Mouse (Mus musculus): Measurements from ENCODE around the gene Olfr157. TPM values are rescaled to one million over a fixed set of nuclear protein-coding genes. Genes with fewer than 3 reads are reported as not detected.
A peak's percentile ranks its signal among the peaks of the same experiment; 100 is the strongest.
"Not testable (repeated sequence)": the region's sequence is repeated elsewhere in the genome, so short reads cannot be mapped to it uniquely, and the experiment has no call there.

Gene Olfr157
- total RNA-seq, 1 experiment: 0.09 TPM

DNA sequence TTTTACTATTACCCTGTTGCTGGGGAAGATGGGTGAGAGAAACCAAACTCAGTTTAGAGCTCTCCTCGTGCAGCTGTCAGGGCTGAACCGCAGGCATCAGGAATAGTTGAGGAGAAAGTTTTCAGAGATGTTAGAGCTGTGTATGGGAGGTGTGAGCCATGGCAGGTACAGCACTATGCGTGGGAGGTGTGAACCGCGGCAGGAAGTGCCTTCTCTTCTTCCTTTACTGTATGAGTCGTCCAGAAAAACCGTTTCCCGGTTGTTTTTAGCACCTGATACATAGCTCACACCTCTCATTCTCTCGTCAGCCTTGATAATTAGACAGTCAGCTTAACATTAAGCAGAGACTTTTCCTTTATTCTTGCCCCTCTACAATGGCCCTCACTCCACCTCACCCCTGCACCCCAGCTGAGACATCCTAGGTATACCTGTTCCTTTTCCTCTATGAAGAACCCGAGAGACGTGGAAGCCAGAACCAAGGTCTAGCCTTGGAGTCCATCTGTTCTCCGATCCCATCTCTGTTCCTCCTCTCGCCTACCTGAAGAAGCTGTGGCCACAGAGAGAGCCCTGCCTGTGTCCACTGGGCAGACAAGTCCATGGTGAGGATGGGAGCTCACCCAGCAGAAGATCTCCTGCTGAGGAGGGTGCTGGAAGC lies 17.0 kb downstream of the Olfr157 start:
- H3K4me1 ChIP-seq (ENCODE audit: control insufficient read depth in 2 of 2, insufficient read depth in 2 of 2, low read length in 2 of 2, poor library complexity in 1 of 2): peaks cover 0 to 8% of the 10 kb centered on the region in 2 experiments; a peak in 1 of 4 replicates
- H3K9me3 ChIP-seq (ENCODE audit: control insufficient read depth, insufficient read depth, low read depth, low read length): no peaks in the 10 kb centered on the region
- in situ Hi-C loops (cut with MboI; ENCODE audit: low sequenced_read_pairs in 2 of 2, unreplicated experiment in 2 of 2): no loop called here
- H3K27ac ChIP-seq (ENCODE audit: insufficient read depth, low read depth, low read length, poor library complexity, severe bottlenecking): no peak overlapping the region
- TF ChIP-seq MAFK (IDR thresholded peaks at IDR 0.05; ENCODE audit: insufficient read depth, low read depth, low read length) (no peak), ZNF384 (IDR thresholded peaks at IDR 0.05; ENCODE audit: low read depth, low read length) (no peak), HCFC1 (IDR thresholded peaks at IDR 0.05; ENCODE audit: borderline replicate concordance, insufficient read depth, low read length) (no peak), CHD2 (IDR thresholded peaks at IDR 0.05; ENCODE audit: low read depth, low read length) (no peak), ZC3H11A (IDR thresholded peaks at IDR 0.05; ENCODE audit: borderline replicate concordance, low read depth, low read length) (no peak)
- no peak overlapping the region for H3K9ac ChIP-seq (ENCODE audit: insufficient read depth, low read depth, low read length, poor library complexity, severe bottlenecking)
- no peaks in the 10 kb centered on the region for H3K36me3 ChIP-seq (ENCODE audit: control insufficient read depth, insufficient read depth, low read length, poor library complexity, severe bottlenecking)
- no peak for DNase-seq (ENCODE audit: low read depth, low spot score)
- H3K4me3 ChIP-seq (ENCODE audit: insufficient read depth in 1 of 2, low read depth in 1 of 2, low read length in 2 of 2, poor library complexity in 1 of 2, severe bottlenecking in 1 of 2): no peak overlapping the region

DNA sequence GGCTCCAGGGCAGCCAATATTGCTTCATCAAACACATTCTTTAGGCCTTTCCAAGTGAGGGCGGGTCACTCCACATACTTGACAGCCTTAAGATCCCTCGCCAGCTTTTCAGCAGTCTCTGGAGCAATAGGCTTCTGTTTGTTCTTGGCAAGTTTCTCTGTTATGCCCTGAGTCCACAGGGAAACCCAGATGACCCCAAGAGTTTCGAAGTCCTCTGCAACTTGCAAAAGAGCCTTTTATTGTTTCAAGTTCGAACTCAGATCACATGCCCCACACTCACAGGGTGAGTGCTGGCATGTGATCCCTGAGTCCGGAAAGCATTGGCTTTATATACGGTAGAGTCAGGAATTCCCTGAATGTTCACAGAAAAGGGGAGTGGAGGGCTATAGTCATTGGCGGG lies 41.1 kb downstream of the Olfr157 start:
- H3K27ac ChIP-seq (ENCODE audit: insufficient read depth, low read depth, low read length, poor library complexity, severe bottlenecking): no peak overlapping the region
- no peak overlapping the region for H3K4me3 ChIP-seq (ENCODE audit: insufficient read depth in 1 of 2, low read depth in 1 of 2, low read length in 2 of 2, poor library complexity in 1 of 2, severe bottlenecking in 1 of 2)
- in situ Hi-C loops (cut with MboI; ENCODE audit: low sequenced_read_pairs in 2 of 2, unreplicated experiment in 2 of 2): no loop called here
- H3K4me1 ChIP-seq (ENCODE audit: control insufficient read depth in 2 of 2, insufficient read depth in 2 of 2, low read length in 2 of 2, poor library complexity in 1 of 2): peaks cover 20 to 24% of the 10 kb centered on the region in 2 experiments
- TF ChIP-seq ZNF384 (IDR thresholded peaks at IDR 0.05; ENCODE audit: low read depth, low read length) (no peak), MAFK (IDR thresholded peaks at IDR 0.05; ENCODE audit: insufficient read depth, low read depth, low read length) (no peak), ZC3H11A (IDR thresholded peaks at IDR 0.05; ENCODE audit: borderline replicate concordance, low read depth, low read length) (no peak), CHD2 (IDR thresholded peaks at IDR 0.05; ENCODE audit: low read depth, low read length) (no peak), HCFC1 (IDR thresholded peaks at IDR 0.05; ENCODE audit: borderline replicate concordance, insufficient read depth, low read length) (no peak)
- H3K9me3 ChIP-seq (ENCODE audit: control insufficient read depth, insufficient read depth, low read depth, low read length): no peaks in the 10 kb centered on the region
- no peaks in the 10 kb centered on the region for H3K36me3 ChIP-seq (ENCODE audit: control insufficient read depth, insufficient read depth, low read length, poor library complexity, severe bottlenecking)
- no peak overlapping the region for H3K9ac ChIP-seq (ENCODE audit: insufficient read depth, low read depth, low read length, poor library complexity, severe bottlenecking)
- DNase-seq (ENCODE audit: low read depth, low spot score): no peak

DNA sequence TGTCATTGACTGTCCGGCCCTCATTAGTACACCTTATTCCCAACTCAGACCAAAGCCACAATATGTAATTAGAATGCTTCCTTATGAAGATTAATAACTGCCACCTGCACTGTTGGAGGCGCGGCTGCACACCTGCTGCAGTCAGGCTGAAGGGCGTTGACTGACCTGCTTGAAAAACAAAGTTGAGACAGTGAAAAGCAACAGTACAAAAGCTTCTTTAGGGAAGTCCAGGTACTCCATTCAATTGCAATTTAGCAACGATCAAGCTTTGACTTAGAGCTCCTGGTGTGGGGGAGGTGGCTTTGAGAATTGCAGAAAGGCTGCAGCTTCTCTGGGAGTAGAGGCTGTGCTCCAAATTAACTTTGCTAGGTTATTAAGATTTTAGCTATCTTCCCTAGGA lies 44.2 kb downstream of the Olfr157 start:
- H3K9ac ChIP-seq (ENCODE audit: insufficient read depth, low read depth, low read length, poor library complexity, severe bottlenecking); H3K4me3 ChIP-seq (ENCODE audit: insufficient read depth in 1 of 2, low read depth in 1 of 2, low read length in 2 of 2, poor library complexity in 1 of 2, severe bottlenecking in 1 of 2); H3K36me3 ChIP-seq (ENCODE audit: control insufficient read depth, insufficient read depth, low read length, poor library complexity, severe bottlenecking); H3K9me3 ChIP-seq (ENCODE audit: control insufficient read depth, insufficient read depth, low read depth, low read length); in situ Hi-C loops (cut with MboI; ENCODE audit: low sequenced_read_pairs in 2 of 2, unreplicated experiment in 2 of 2): not testable (repeated sequence)
- Histone ChIP-seq H3K4me1 (ENCODE audit: control insufficient read depth in 2 of 2, insufficient read depth in 2 of 2, low read length in 2 of 2, poor library complexity in 1 of 2) (peaks cover 23 to 25% of the 10 kb centered on the region in 2 experiments), H3K27ac (ENCODE audit: insufficient read depth, low read depth, low read length, poor library complexity, severe bottlenecking) (peak overlapping the region; percentile 31; the same call in 1 of the 2 replicates)
- peak; percentile 54 for DNase-seq (ENCODE audit: low read depth, low spot score)

DNA sequence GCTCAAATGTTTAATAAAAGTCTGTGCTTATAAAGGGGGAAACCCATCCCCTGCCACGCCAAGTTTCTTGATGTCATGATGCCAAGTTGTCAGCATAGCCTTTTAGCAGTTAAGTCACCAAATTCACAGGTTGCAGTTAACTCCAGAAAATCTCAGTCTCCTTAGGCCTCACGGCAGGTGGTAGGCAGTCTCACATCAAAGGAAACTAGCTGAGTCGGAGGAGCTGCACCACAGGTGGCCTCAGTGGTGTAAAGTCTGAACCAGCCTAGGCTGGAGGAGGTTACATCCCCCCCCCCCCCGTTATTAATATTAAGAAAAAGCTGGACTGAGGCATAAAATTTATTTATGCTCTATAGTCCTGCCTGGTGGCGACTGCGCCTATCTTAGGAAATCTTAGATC lies 44.7 kb downstream of the Olfr157 start:
- Histone ChIP-seq H3K9me3 (ENCODE audit: control insufficient read depth, insufficient read depth, low read depth, low read length) (no peaks in the 10 kb centered on the region), H3K4me1 (ENCODE audit: control insufficient read depth in 2 of 2, insufficient read depth in 2 of 2, low read length in 2 of 2, poor library complexity in 1 of 2) (peaks cover 23 to 25% of the 10 kb centered on the region in 2 experiments), H3K9ac (ENCODE audit: insufficient read depth, low read depth, low read length, poor library complexity, severe bottlenecking) (no peak overlapping the region), H3K27ac (ENCODE audit: insufficient read depth, low read depth, low read length, poor library complexity, severe bottlenecking) (peak overlapping the region; percentile 31; the same call in 1 of the 2 replicates), H3K36me3 (ENCODE audit: control insufficient read depth, insufficient read depth, low read length, poor library complexity, severe bottlenecking) (no peaks in the 10 kb centered on the region), H3K4me3 (ENCODE audit: insufficient read depth in 1 of 2, low read depth in 1 of 2, low read length in 2 of 2, poor library complexity in 1 of 2, severe bottlenecking in 1 of 2) (no peak overlapping the region)
- DNase-seq (ENCODE audit: low read depth, low spot score): peak; percentile 59
- in situ Hi-C loops (cut with MboI; ENCODE audit: low sequenced_read_pairs in 2 of 2, unreplicated experiment in 2 of 2): no loop called here
- TF ChIP-seq MAFK (IDR thresholded peaks at IDR 0.05; ENCODE audit: insufficient read depth, low read depth, low read length): no peak
- no peak for TF ChIP-seq CHD2 (IDR thresholded peaks at IDR 0.05; ENCODE audit: low read depth, low read length)
- TF ChIP-seq ZNF384 (IDR thresholded peaks at IDR 0.05; ENCODE audit: low read depth, low read length): no peak
- no peak for TF ChIP-seq HCFC1 (IDR thresholded peaks at IDR 0.05; ENCODE audit: borderline replicate concordance, insufficient read depth, low read length)
- TF ChIP-seq ZC3H11A (IDR thresholded peaks at IDR 0.05; ENCODE audit: borderline replicate concordance, low read depth, low read length): no peak

Other genes starting within 250 kb of the Olfr157 start
- gene Npr2, start 208.3 kb downstream of the Olfr157 start, total RNA-seq (2012; rRNA removed): 2.4 and 7.1 TPM in 2 replicates
- 0.27 and 0.58 TPM in 2 replicates for gene Spag8, start 186.6 kb downstream of the Olfr157 start, total RNA-seq (2012; rRNA removed)
- 46.0 and 72.9 TPM in 2 replicates for gene Hint2, start 183.7 kb downstream of the Olfr157 start, total RNA-seq (2012; rRNA removed)
- gene Tmem8b, start 171.2 kb downstream of the Olfr157 start, total RNA-seq (2012; rRNA removed): 1.4 and 1.9 TPM in 2 replicates
- 9.3 and 13.3 TPM in 2 replicates for gene Fam221b, start 171.1 kb downstream of the Olfr157 start, total RNA-seq (2012; rRNA removed)
- not detected in 2 replicates for gene Olfr70, start 139.4 kb downstream of the Olfr157 start, total RNA-seq (2012; rRNA removed)
- not detected in 2 replicates for gene Olfr71, start 129.9 kb downstream of the Olfr157 start, total RNA-seq (2012; rRNA removed)
- 0.26 and 0.36 TPM in 2 replicates for gene Hrct1, start 113.0 kb downstream of the Olfr157 start, total RNA-seq (2012; rRNA removed)
- 0.62 and 3.2 TPM in 2 replicates for gene Spaar, start 110.2 kb downstream of the Olfr157 start, total RNA-seq (2012; rRNA removed)
- gene Olfr159, start 69.2 kb downstream of the Olfr157 start, total RNA-seq (2012; rRNA removed): not detected in 2 replicates
- gene Olfr156, start 16.3 kb downstream of the Olfr157 start, total RNA-seq (2012; rRNA removed): not detected in 2 replicates
- gene Olfr155, start 11.4 kb upstream of the Olfr157 start, total RNA-seq (2012; rRNA removed): not detected in 2 replicates
- 4.0 and 6.3 TPM in 2 replicates for gene Reck, start 35.3 kb upstream of the Olfr157 start, total RNA-seq (2012; rRNA removed)
- gene Glipr2, start 117.2 kb upstream of the Olfr157 start, total RNA-seq (2012; rRNA removed): 52.3 and 93.2 TPM in 2 replicates
- gene Ccin, start 143.3 kb upstream of the Olfr157 start, total RNA-seq (2012; rRNA removed): 0.80 and 1.1 TPM in 2 replicates
- 261 and 373 TPM in 2 replicates for gene Clta, start 164.3 kb upstream of the Olfr157 start, total RNA-seq (2012; rRNA removed)
- gene Gne, start 244.0 kb upstream of the Olfr157 start, total RNA-seq (2012; rRNA removed): 17.5 and 20.5 TPM in 2 replicates